Comparison of ENCODE assay signal across 8 mouse cellular contexts in genomic region chr10:19491513-19492380, GRCm38 (mm10).
DNase-seq lines count a peak whose midpoint lies in the region; ATAC-seq and TF ChIP-seq lines count a peak whose summit lies in the region.

No protein-coding gene starts in this region.

- DNase-seq in cerebellum, adult 11 months = peak; percentile 35
- DNase-seq in kidney, postnatal 4 days = peak; percentile 84
- DNase-seq in lung, postnatal 4 days = peak; percentile 64 to 76
- DNase-seq in spleen, postnatal 36 days (ENCODE audit: low spot score in 2 of 2) = peak; percentile 58 to 67

- peak; percentile 93 for TF ChIP-seq CTCF in bone marrow macrophage, adult 2 months (IDR thresholded peaks at IDR 0.05; ENCODE audit: low read depth, low read length)

- H3K27ac ChIP-seq in bone marrow macrophage, adult 2 months (ENCODE audit: insufficient read depth, low read depth, low read length) = no peak overlapping the region

- no peak for TF ChIP-seq POLR2A in bone marrow macrophage, adult 2 months (IDR thresholded peaks at IDR 0.05; ENCODE audit: borderline replicate concordance, low read depth, low read length)

- H3K4me3 ChIP-seq in bone marrow macrophage, adult 2 months (ENCODE audit: insufficient read depth, low read length) = no peak overlapping the region

- no peaks in the 10 kb centered on the region for H3K4me1 ChIP-seq in bone marrow macrophage, adult 2 months (ENCODE audit: control insufficient read depth, insufficient read depth, low read length)

- no peak for ATAC-seq in cerebellum, adult (ENCODE audit: insufficient number of reproducible peaks, low FRiP score, low TSS enrichment)
- ATAC-seq in CD4-positive, CD25-positive, alpha-beta regulatory T cell, adult 4 months = peak; percentile 71
- peak; percentile 64; the same call in 1 of the 2 replicates for ATAC-seq in frontal cortex, adult (ENCODE audit: low TSS enrichment)
